Mouse (Mus musculus): ENCODE data around the gene Scamp1. TPM values are rescaled to one million over a fixed set of nuclear protein-coding genes. Genes with fewer than 3 reads are reported as not detected.

Gene Scamp1
- polyA plus RNA-seq, 1 experiment from 2014 or later: 32.5 TPM

GRCm38 (mm10) chr13:94155657-94156429, 129.8 kb downstream of the Scamp1 start:
- Histone ChIP-seq H3K36me3 (no peaks in the 10 kb centered on the region; the same call in 1 of the 2 replicates), H3K27me3 (no peaks in the 10 kb centered on the region), H3K9me3 (peaks cover 2% of the 10 kb centered on the region; the same call in 1 of the 2 replicates), H3K27ac (no peak overlapping the region), H3K4me2 (no peak overlapping the region), H3K4me1 (peaks cover 36% of the 10 kb centered on the region), H3K9ac (no peak overlapping the region), H3K4me3 (no peak overlapping the region)
- WGBS: 51% methylated on average over 9 of the region's 9 CpGs
- no peak for ATAC-seq (ENCODE audit: insufficient number of reproducible peaks, insufficient read depth, low FRiP score, low TSS enrichment, low read depth)

GRCm38 (mm10) chr13:94154512-94155296, 131.0 kb downstream of the Scamp1 start:
- Histone ChIP-seq H3K27me3 (no peaks in the 10 kb centered on the region), H3K4me2 (no peak overlapping the region), H3K4me1 (peaks cover 32% of the 10 kb centered on the region), H3K9ac (no peak overlapping the region), H3K4me3 (no peak overlapping the region), H3K9me3 (peaks cover 2% of the 10 kb centered on the region; the same call in 1 of the 2 replicates), H3K27ac (no peak overlapping the region), H3K36me3 (no peaks in the 10 kb centered on the region; the same call in 1 of the 2 replicates)
- 87% methylated on average over 15 of the region's 15 CpGs for WGBS
- no peak for ATAC-seq (ENCODE audit: insufficient number of reproducible peaks, insufficient read depth, low FRiP score, low TSS enrichment, low read depth)

- Histone ChIP-seq H3K4me3 (no peak overlapping the region), H3K9me3 (peaks cover 2% of the 10 kb centered on the region; the same call in 1 of the 2 replicates), H3K4me2 (no peak overlapping the region), H3K4me1 (peaks cover 21% of the 10 kb centered on the region), H3K27ac (no peak overlapping the region), H3K36me3 (no peaks in the 10 kb centered on the region; the same call in 1 of the 2 replicates), H3K9ac (no peak overlapping the region), H3K27me3 (no peaks in the 10 kb centered on the region)
- WGBS: 90% methylated on average over 6 of the region's 6 CpGs
- ATAC-seq (ENCODE audit: insufficient number of reproducible peaks, insufficient read depth, low FRiP score, low TSS enrichment, low read depth): no peak
Observed at GRCm38 (mm10) chr13:94153658-94154057, 132.0 kb downstream of the Scamp1 start.

- 94% methylated on average over 10 of the region's 10 CpGs for WGBS
- Histone ChIP-seq H3K9ac (no peak overlapping the region), H3K36me3 (no peaks in the 10 kb centered on the region; the same call in 1 of the 2 replicates), H3K27me3 (no peaks in the 10 kb centered on the region), H3K4me1 (peaks cover 18% of the 10 kb centered on the region; the same call in 1 of the 2 replicates), H3K27ac (no peak overlapping the region), H3K9me3 (peaks cover 2% of the 10 kb centered on the region; the same call in 1 of the 2 replicates), H3K4me3 (no peak overlapping the region), H3K4me2 (no peak overlapping the region)
- no peak for ATAC-seq (ENCODE audit: insufficient number of reproducible peaks, insufficient read depth, low FRiP score, low TSS enrichment, low read depth)
Observed at GRCm38 (mm10) chr13:94152836-94153235, 132.8 kb downstream of the Scamp1 start.

Other genes with a start within 250 kb of the Scamp1 start
- 59.2 and 60.6 TPM in 2 replicates for gene Lhfpl2, start 228.1 kb downstream of the Scamp1 start, polyA plus RNA-seq (2015; fragmentation: Nextera tagmentation; extraction: Ambion mirVana)
- 45.7 and 50.5 TPM in 2 replicates for gene Ap3b1, start 73.1 kb upstream of the Scamp1 start, polyA plus RNA-seq (2015; fragmentation: Nextera tagmentation; extraction: Ambion mirVana)

Data from embryonic facial prominence, embryonic 13.5 days (tissue).